Mouse (Mus musculus): ENCODE measurements around the gene Wnk2. TPM values are rescaled to one million over a fixed set of nuclear protein-coding genes. Genes with fewer than 3 reads are reported as not detected.

Gene Wnk2
- total RNA-seq, 2 experiments from 2014 or later: 2.3 TPM

DNA sequence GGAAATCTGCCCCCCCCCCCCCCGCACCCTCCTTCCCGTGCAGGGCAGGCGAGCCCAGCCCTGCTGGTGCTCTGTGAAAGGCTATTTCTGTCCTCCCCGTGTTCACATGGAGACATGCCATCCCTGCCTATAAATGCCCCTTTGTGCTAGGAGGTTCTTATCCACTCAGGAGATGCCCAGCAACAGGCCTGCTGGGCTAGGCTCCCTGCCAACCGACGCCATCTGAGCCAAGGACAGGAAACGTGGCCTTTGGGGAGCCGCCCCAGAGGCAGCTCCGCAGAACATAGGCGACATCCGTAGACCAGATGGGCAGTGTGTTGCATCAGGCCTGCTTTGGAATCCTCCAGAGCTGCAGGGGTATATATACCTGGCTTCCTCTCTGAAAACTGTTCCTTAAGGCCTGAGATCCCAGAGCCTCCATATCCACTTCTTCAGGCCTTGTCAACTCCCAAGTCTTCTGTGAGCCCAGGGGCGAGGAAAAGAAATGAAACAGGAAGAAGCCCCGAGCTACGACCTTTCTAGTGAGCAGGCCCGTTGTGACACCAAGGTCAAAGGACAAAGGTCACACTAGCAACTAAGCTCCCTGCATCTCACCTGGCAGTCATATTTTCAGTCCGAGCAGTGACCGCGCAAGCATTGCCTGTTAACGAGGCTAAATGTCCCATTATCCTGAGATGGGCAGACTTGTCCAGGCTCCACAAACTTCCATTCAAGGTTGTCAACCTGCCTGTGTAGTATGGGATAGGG is 31.2 kb upstream of the Wnk2 start:
- DNase-seq (ENCODE audit: low spot score in 2 of 2): peak; percentile 63 to 69

DNA sequence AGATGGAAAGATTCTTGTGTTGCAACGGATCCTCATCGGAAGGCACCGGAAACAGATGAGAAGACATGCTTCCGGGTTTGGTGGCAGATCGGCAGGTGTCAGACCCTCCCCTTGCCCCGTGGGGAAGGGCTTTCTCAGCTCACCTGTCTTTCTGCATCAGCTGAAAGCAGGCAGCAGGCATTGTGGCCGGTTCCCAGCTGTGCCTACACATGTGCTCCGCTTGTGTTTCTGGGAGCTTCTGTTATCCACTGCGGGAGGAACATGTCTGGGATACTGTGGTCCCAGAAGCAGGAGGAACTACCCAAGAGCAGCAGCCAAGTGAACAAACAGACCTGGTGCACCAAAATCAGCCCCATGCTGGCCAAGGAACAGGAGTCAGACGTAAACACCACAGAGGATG is 27.7 kb upstream of the Wnk2 start:
- no peak for DNase-seq (ENCODE audit: low spot score in 2 of 2)

DNA sequence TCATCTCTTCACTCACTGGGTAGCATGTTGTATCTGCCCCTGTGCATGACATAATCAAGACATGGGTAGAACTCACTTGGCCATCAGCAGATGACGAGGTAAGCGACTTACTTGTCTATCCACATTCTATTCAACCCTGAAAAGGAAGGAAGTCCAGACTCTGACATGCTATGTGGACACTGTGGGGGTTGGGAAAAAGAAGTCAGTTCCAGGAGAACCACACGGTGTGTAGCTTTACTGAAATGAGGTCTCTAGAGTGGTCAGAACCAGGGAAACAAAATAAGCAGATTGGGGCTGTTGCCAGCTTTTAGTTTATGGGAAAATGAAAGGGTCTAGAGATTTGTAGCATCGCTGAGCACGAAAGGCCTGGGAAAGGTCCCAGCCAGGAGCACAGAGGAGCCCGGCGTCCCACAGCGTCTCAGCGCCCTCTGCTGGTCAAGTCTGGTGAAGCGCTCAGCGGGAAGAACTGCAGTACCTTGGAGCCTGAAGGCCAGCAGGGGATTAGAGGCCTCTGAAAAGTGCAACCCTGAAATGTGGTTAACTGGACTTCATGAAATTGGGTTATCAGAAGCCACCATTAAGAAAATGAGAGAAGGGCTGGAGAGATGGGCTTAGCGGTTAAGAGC is 25.3 kb upstream of the Wnk2 start:
- peak; percentile 96 for DNase-seq (ENCODE audit: low spot score in 2 of 2)

DNA sequence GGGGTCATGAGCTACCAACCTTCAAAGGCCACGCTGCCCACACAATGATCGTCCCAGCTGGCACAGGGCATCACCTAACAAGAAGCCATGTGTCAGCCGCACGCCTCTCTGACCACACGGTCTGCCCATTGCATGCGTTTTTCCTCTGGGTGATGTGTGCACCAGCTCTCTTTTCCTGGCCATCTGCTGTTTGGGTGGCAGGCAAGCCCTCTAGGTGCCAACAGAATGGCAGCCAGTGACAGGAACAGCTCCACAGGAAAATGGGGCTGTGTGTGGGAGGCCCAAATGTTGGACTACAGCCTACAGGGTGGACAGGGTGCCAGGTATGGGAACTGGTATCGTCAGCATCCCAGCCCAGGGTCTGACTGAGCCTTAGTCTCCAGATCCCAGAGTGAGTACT is 24.5 kb upstream of the Wnk2 start:
- no peak for DNase-seq (ENCODE audit: low spot score in 2 of 2)

- DNase-seq (ENCODE audit: low spot score in 2 of 2): no peak
Observed at GRCm38 (mm10) chr13:49171729-49172128, 23.9 kb upstream of the Wnk2 start.

DNA sequence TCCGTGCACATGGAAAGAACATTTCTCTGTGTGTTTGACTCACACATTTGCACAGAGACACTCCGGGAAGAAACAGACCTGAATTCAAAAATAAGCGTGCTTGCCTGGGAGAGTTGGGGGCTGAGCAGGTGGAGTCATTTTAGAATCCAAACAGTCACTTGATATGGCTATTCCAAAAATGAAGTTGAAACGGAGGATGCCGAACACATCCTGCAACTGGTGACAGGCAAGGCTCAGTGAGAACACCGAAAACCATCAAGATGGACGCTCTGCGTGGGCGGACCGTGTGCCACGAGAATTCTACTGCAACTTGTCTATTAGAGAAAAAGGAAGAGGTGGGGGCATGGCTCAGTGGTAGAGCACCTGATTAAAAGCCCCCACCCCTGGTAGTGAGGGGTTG is 22.8 kb upstream of the Wnk2 start:
- DNase-seq (ENCODE audit: low spot score in 2 of 2): no peak

DNA sequence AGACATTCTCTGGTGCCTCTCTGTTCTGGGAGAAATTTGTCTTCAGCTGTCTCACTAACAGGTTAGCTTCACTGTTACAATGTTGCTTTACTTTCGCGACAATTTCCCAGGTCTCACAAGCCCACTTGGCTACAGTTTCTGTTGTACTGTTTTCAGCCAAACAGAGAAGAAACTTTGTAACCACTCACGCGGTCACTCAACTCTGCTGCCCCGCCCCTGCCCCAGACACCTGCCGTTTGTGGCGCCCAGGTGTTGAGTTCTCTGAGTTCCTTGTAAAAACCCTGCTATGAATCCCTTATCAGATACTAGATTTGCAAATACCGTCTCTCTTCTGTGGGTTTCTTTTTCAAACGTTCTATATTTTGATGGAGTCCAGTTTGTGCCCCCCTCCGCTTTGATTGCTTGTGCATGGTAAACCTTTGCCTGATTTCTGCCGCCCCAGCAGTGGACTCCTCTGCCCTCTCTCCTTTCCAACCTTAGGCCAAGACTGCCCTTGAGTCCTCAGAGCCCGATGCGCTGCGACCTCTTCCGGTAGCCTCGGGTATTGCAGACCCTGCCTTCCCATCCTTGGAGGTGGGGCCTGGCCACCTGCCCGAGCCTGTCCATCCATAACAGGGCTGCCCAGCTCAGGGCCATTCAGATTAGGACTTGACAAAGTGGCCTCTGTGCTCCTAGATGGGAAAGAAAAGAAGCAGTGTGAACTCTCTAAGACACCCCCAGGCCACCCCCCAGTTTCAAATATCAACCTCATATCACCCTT is 21.8 kb upstream of the Wnk2 start:
- peak; percentile 94 for DNase-seq (ENCODE audit: low spot score in 2 of 2)

DNA sequence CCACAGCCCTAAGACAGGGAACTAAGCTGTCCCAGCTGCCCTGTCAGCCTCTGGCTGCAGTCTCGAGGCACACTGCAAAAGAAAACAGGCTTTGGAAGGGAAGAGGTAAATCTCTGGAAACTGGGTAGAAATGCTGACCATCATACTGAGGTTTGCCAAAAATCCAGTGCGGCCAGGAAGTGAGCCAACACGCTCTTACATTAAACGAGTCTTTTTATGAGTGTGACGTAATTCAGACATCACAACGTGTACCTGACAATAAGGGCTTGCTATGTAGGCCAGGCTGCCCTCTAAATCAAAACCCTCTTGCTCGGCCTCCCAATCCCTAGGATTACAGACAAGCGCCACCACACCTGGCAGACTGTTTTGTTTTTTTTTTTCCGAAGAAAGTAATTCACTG is 19.3 kb upstream of the Wnk2 start:
- no peak for DNase-seq (ENCODE audit: low spot score in 2 of 2)

DNA sequence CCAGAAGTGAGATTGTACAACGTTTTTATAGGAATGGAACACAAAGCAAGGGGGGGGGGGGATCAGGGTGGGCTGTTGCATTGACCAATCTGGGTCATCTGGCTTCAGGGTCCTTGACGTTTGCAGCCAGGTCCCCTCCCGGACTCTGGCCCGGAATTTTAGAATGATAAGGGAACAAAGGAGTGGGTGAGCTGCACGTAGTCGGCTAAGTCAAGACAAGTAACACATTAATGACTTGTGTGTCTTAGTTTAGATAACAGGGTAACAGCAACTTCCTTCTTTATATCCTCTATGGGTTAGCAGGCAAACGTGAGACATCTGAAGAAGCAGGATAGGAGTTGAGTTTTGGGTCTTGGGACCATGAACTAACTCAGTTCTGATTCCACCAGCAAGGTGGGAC is 15.8 kb upstream of the Wnk2 start:
- no peak for DNase-seq (ENCODE audit: low spot score in 2 of 2)

- no peak for DNase-seq (ENCODE audit: low spot score in 2 of 2)
Observed at GRCm38 (mm10) chr13:49162722-49163121, 14.9 kb upstream of the Wnk2 start.

DNA sequence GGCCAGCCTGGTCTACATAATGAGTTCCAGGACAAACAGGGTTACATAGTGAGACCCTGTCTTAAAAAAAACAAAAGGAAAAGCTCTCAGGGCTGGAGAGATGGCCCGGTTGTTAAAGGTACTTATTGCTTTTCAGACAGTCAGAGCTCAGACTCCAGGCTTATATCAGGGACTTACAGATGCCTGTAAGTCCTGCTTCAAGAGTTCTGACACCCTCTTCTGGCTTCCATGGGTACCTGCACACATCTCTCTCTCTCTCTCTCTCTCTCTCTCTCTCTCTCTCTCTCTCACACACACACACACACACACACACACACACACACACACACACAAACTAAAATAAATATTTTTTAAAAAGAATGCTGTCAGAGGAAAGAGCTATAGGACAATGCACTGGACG is 13.4 kb upstream of the Wnk2 start:
- DNase-seq (ENCODE audit: low spot score in 2 of 2): no peak

- DNase-seq (ENCODE audit: low spot score in 2 of 2): no peak
Observed at GRCm38 (mm10) chr13:49158040-49158713, 10.4 kb upstream of the Wnk2 start.

- DNase-seq (ENCODE audit: low spot score in 2 of 2): no peak
Observed at GRCm38 (mm10) chr13:49156645-49157044, 8.8 kb upstream of the Wnk2 start.

DNA sequence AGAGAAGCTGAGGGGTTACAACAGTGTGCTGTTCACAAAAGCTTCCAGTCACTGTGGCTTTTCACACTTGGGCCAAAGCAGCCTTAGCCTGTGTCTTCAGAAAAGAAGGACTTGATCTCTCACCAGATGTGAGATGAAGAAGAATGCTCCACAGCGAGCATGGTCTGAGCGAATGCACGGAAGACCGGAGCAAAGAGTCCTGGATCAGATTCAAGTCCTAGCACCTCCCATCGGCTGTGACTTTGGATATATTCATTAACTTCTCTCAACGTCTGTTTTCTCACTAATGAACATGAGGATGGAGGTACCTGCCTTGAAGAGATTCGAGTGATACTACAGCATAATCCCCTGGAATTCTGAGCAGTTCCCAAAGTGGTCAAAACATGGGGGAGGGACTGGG is 6.8 kb upstream of the Wnk2 start:
- DNase-seq (ENCODE audit: low spot score in 2 of 2): no peak

DNA sequence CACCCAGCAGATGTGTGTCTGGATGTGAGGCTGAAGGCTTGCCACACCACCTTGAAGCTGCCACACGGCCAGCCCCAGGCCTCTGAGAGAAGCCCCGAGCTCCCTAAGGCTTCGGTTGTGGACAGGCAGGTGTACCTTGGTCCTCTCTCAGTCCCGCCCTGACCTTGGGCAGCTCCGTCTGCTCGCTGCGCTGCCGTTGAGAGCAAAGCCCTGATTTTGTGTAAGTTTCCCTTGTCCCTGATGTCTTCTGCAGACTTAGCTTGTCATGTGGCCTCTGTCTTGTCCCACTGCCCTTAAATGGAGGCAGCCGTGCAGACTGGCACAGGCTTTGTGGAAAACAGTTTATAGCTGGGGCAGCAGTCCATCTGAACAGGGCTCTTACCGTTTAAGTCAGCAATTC is 6.2 kb upstream of the Wnk2 start:
- no peak for DNase-seq (ENCODE audit: low spot score in 2 of 2)

DNA sequence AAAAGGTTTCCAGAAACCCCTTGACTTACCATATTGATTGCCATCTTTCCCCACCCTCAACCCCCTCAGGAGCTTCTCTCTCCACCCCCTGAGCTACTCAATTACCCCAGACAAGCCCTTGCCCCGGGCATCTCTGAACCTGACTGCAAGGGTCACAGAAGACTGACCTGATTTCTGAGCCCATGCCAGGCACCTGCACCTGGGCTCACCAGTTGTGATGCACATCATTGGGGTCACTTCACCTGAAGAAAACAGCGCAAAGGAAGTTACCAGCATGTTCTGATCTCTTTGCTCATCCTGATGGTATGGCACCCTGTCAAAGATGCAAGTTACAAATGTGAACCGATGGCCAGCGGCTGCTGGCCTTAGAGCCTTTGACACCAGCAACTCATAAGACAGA is 873 bp upstream of the Wnk2 start:
- no peak for DNase-seq (ENCODE audit: low spot score in 2 of 2)

DNA sequence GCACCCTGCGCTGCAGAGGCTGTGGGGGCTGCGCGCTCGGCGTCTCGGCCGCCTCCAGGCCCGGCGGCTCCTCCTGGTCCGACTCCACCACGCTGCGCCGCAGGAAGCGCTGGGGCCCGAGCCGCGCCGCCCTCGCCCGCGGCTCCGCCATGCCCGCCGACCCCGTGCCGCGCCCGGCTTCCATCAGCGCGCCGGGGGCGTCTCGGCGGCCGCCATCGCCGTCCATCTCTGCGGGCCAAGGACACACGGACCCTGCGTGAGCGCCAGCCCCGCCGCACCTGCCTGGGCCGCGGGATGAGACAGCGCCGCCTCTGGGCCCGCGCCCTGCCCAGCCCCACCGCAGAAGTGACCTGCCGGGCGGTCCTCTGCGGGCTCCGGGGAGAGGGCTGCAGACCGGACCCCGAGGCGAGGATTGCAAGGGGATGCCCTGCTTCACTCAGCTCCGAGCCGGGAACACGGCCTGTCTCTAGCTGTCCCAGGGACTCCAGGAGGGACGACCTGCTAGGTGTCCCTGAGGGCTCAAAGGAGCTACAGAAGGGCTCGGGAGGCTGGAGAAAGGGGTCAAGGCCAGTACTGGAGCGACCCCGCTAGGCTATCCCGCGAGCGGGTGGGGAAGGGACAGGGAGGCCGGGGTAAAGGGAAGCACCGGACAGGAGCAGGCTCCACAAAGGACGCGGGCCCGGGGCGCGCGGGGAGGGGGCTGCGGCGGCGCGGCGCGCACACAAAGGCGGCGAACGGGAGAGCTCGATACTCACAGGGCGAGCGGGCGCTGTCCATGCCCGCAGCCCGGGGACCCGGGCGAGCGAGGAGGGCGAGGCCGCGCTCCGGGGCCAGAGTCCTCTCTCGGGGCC is 582 bp downstream of the Wnk2 start:
- DNase-seq (ENCODE audit: low spot score in 2 of 2): peak; percentile 26 to 30

DNA sequence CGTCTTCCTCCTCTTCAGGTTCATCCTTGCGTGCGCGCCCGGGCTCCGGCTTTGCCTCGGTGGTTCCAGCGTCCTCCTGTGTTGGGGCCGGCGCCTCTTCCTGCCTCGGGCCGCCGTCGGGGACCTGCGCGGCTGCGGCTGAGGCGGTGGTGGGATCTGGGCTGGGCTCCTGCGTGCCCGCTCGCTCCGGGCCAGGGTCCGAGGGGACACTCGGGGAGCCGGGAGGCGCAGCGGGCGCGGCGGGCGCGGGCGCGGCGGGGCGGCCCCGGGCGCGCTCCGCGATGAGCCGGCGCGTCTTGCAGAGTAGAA is 1.2 kb downstream of the Wnk2 start:
- no peak for DNase-seq (ENCODE audit: low spot score in 2 of 2)

GRCm38 (mm10) chr13:49146040-49146697 is 1.6 kb downstream of the Wnk2 start:
- DNase-seq (ENCODE audit: low spot score in 2 of 2): no peak

- DNase-seq (ENCODE audit: low spot score in 2 of 2): no peak
Observed at GRCm38 (mm10) chr13:49145396-49145795, 2.4 kb downstream of the Wnk2 start.
